Comparison of ENCODE assay signal across 26 mouse cellular contexts in the genomic region with DNA sequence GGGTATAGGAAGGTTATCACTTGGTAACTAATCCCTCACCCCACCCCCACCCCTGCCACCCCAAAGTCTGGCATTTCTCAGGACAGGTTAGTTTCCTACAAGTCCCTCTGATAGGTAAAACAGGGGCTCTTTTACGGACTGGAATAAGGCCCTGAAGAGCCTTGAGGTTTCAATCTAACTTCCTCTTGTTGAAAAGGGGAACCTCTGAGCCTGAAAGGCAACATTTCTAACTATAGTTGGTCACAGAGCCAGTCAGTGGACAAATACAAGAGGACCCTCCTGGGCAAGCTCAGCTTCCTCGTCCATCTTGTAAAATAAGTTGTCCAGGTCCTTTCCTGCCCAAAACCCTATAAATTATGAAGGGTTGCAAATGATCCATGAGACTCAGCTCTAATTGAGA. TPM values are rescaled to one million over a fixed set of nuclear protein-coding genes. Genes with fewer than 3 reads are reported as not detected.
DNase-seq lines count a peak whose midpoint lies in the region; ATAC-seq and TF ChIP-seq lines count a peak whose summit lies in the region.
"Had no signal": no experiment of that assay in that cellular context is flagged by ENCODE, and none has a peak within 500 bp of the region (broad histone marks: within the 10 kb centered on the region; RNA-seq: fewer than 3 reads in every experiment).

No protein-coding gene starts in this region.

- H3K4me2 ChIP-seq in liver, embryonic 16.5 days (ENCODE audit: low read depth, low read length): no peak overlapping the region
- H3K4me2 ChIP-seq: embryonic facial prominence, embryonic 12.5 days; forebrain, embryonic 13.5 days; midbrain, embryonic 13.5 days had no signal

- no peak for TF ChIP-seq RAD21 in MEL (IDR thresholded peaks at IDR 0.05; ENCODE audit: low read depth, low read length)

- WGBS in liver, embryonic 16.5 days (ENCODE audit: insufficient replicate concordance): 17% methylated on average over 2 of the region's 2 CpGs
- WGBS in heart, adult 2 months: 91% methylated on average over 2 of the region's 2 CpGs

- TF ChIP-seq CTCF in MEL (IDR thresholded peaks at IDR 0.05 in 2 of 3, conservative IDR thresholded peaks at IDR 0.05 in 1 of 3; ENCODE audit: control insufficient read depth in 1 of 3, insufficient read depth in 1 of 3, low read depth in 2 of 3, low read length in 3 of 3, poor library complexity in 1 of 3, severe bottlenecking in 1 of 3): no peak
- TF ChIP-seq CTCF in heart, adult 2 months (IDR thresholded peaks at IDR 0.05): no peak

- no peaks in the 10 kb centered on the region for H3K9me3 ChIP-seq in liver, embryonic 16.5 days (replicated peaks; ENCODE audit: control insufficient read depth, low read length)
- H3K9me3 ChIP-seq in MEL (replicated peaks; ENCODE audit: insufficient read depth, low read length): no peaks in the 10 kb centered on the region
- H3K9me3 ChIP-seq: embryonic facial prominence, embryonic 12.5 days; forebrain, embryonic 13.5 days; hindbrain, embryonic 10.5 days; midbrain, embryonic 13.5 days had no signal

- intact Hi-C loops in heart, adult 2 months (cut with DNase I): no loop called here

- DNase-seq in liver: no peak
- peak; percentile 40 for DNase-seq in 416B (ENCODE audit: low read depth)
- peak; percentile 13 for DNase-seq in MEL (ENCODE audit: low read depth, low spot score)
- DNase-seq in urinary bladder, adult 18-20 months (ENCODE audit: low spot score in 2 of 2): no peak
- DNase-seq in heart, adult 2 months: no peak
- no peak for DNase-seq in kidney, adult 9 months
- DNase-seq: adrenal gland, postnatal 14 days; cerebellum, adult 11-12 months; cerebellum, postnatal 25 days; gastrocnemius, postnatal 25 days; layer of hippocampus, postnatal 36 days; lung, postnatal 4 days; right cerebral cortex, postnatal 14 days; thymus, postnatal 14 days had no signal

- no peak for TF ChIP-seq EP300 in MEL (IDR thresholded peaks at IDR 0.05; ENCODE audit: low read depth in 1 of 2, low read length in 2 of 2)
- no peak for TF ChIP-seq EP300 in heart, adult 2 months (IDR thresholded peaks at IDR 0.05; ENCODE audit: insufficient read depth, low read depth, low read length)

- TF ChIP-seq POLR2A in MEL (IDR thresholded peaks at IDR 0.05; ENCODE audit: control insufficient read depth in 1 of 2, insufficient read depth in 1 of 2, low read depth in 1 of 2, low read length in 2 of 2, poor library complexity in 1 of 2): no peak
- TF ChIP-seq POLR2A in heart, adult 2 months (IDR thresholded peaks at IDR 0.05; ENCODE audit: insufficient read depth, low read depth, low read length): no peak

- H3K4me1 ChIP-seq in liver, embryonic 16.5 days (ENCODE audit: control insufficient read depth, low read depth, low read length): no peaks in the 10 kb centered on the region; the same call in 1 of the 2 replicates
- H3K4me1 ChIP-seq in MEL (ENCODE audit: control insufficient read depth in 1 of 2, insufficient read depth in 2 of 2, low read length in 2 of 2): no peaks in the 10 kb centered on the region
- peaks cover 3% of the 10 kb centered on the region; the same call in 1 of the 2 replicates for H3K4me1 ChIP-seq in heart, adult 2 months (ENCODE audit: control insufficient read depth, insufficient read depth, low read length)
- H3K4me1 ChIP-seq: embryonic facial prominence, embryonic 12.5 days; forebrain, embryonic 13.5 days; hindbrain, embryonic 10.5 days; midbrain, embryonic 13.5 days had no signal

- no peak for ATAC-seq in liver, embryonic 16.5 days (ENCODE audit: low read depth)
- ATAC-seq in hematopoietic stem cell, adult 5-6 weeks (replicated peaks in 1 of 2; ENCODE audit: insufficient read depth in 1 of 2, low FRiP score in 2 of 2, low TSS enrichment in 1 of 2, low read depth in 1 of 2, poor library complexity in 2 of 2, severe bottlenecking in 2 of 2): peak; percentile 61 to 78
- ATAC-seq: activated CD4-positive, CD25-positive, alpha-beta regulatory T cell, adult 4 months; forebrain, embryonic 13.5 days; hindbrain, postnatal 0 days; intestine, postnatal 0 days; midbrain, embryonic 13.5 days had no signal

- no peak overlapping the region for H3K4me3 ChIP-seq in liver, embryonic 16.5 days (ENCODE audit: low read depth, low read length)
- no peak overlapping the region for H3K4me3 ChIP-seq in MEL (ENCODE audit: control insufficient read depth in 1 of 2, insufficient read depth in 1 of 2, low read depth in 2 of 2, low read length in 2 of 2)
- no peak overlapping the region for H3K4me3 ChIP-seq in heart, adult 2 months
- H3K4me3 ChIP-seq: embryonic facial prominence, embryonic 12.5 days; erythroblast, embryonic 14.5 days; forebrain, embryonic 13.5 days; hindbrain, embryonic 10.5 days; midbrain, embryonic 13.5 days; myocyte had no signal

- H3K79me2 ChIP-seq in MEL (ENCODE audit: control insufficient read depth, insufficient read depth, low read length, poor library complexity): no peaks in the 10 kb centered on the region
- no peaks in the 10 kb centered on the region for H3K79me2 ChIP-seq in heart, adult 2 months (replicated peaks; ENCODE audit: control insufficient read depth, insufficient read depth, low read length)

- no peaks in the 10 kb centered on the region for H3K36me3 ChIP-seq in liver, embryonic 16.5 days (ENCODE audit: control insufficient read depth, insufficient read depth)
- H3K36me3 ChIP-seq in MEL (ENCODE audit: control insufficient read depth in 1 of 2, insufficient read depth in 2 of 2, low read length in 2 of 2): no peaks in the 10 kb centered on the region
- no peaks in the 10 kb centered on the region for H3K36me3 ChIP-seq in heart, adult 2 months (ENCODE audit: control insufficient read depth, insufficient read depth, low read length)
- H3K36me3 ChIP-seq: embryonic facial prominence, embryonic 12.5 days; hindbrain, embryonic 10.5 days; midbrain, embryonic 13.5 days had no signal

- H3K27ac ChIP-seq in liver, embryonic 16.5 days (ENCODE audit: low read length): peak overlapping the region; percentile 0; the same call in 1 of the 2 replicates
- no peak overlapping the region for H3K27ac ChIP-seq in MEL (ENCODE audit: control insufficient read depth, low read depth, low read length)
- no peak overlapping the region for H3K27ac ChIP-seq in heart, adult 2 months
- H3K27ac ChIP-seq: embryonic facial prominence, embryonic 12.5 days; forebrain, embryonic 13.5 days; hindbrain, embryonic 10.5 days; hindbrain, postnatal 0 days; kidney, postnatal 0 days; midbrain, embryonic 13.5 days had no signal

- no peak overlapping the region for H3K9ac ChIP-seq in liver, embryonic 16.5 days (ENCODE audit: low read depth, low read length)
- no peak overlapping the region for H3K9ac ChIP-seq in MEL (ENCODE audit: control insufficient read depth, low read depth, low read length, poor library complexity, severe bottlenecking)
- no peak overlapping the region for H3K9ac ChIP-seq in heart, adult 2 months (ENCODE audit: low read depth, low read length)
- H3K9ac ChIP-seq: embryonic facial prominence, embryonic 12.5 days; forebrain, embryonic 13.5 days; midbrain, embryonic 13.5 days had no signal

- no peaks in the 10 kb centered on the region for H3K27me3 ChIP-seq in liver, embryonic 16.5 days (ENCODE audit: control insufficient read depth, insufficient read depth, low read depth, low read length)
- H3K27me3 ChIP-seq in MEL (ENCODE audit: control insufficient read depth in 1 of 2, insufficient read depth in 2 of 2, low read length in 2 of 2): peaks cover 0 to 3% of the 10 kb centered on the region in 2 experiments; a peak in 1 of 4 replicates
- no peaks in the 10 kb centered on the region for H3K27me3 ChIP-seq in heart, adult 2 months (ENCODE audit: control insufficient read depth, insufficient read depth, low read length)
- H3K27me3 ChIP-seq: embryonic facial prominence, embryonic 12.5 days; forebrain, embryonic 13.5 days; midbrain, embryonic 13.5 days had no signal

TF ChIP-seq in MEL, 35 proteins besides CTCF, POLR2A, EP300 and RAD21:
- TF ChIP-seq GABPA (IDR thresholded peaks at IDR 0.05; ENCODE audit: low read depth, low read length): no peak
- TF ChIP-seq CHD1 (IDR thresholded peaks at IDR 0.05; ENCODE audit: low read depth, low read length): no peak
- no peak for TF ChIP-seq TAL1 (IDR thresholded peaks at IDR 0.05; ENCODE audit: low read length)
- TF ChIP-seq USF1 (IDR thresholded peaks at IDR 0.05; ENCODE audit: low read depth, low read length): no peak
- TF ChIP-seq TCF12 (IDR thresholded peaks at IDR 0.05; ENCODE audit: low read depth, low read length): no peak
- TF ChIP-seq SMC3 (IDR thresholded peaks at IDR 0.05; ENCODE audit: low read depth, low read length): no peak
- no peak for TF ChIP-seq ZC3H11A (IDR thresholded peaks at IDR 0.05; ENCODE audit: low read depth, low read length)
- no peak for TF ChIP-seq POLR2AphosphoS2 (IDR thresholded peaks at IDR 0.05; ENCODE audit: low read length)

RNA-seq across cellular contexts. Expression of a gene that starts 11.5 kb away (rescaled TPM):
- 13.6 and 16.6 TPM in 2 replicates for polyA plus RNA-seq in liver, embryonic 16.5 days (2015; fragmentation: Nextera tagmentation; extraction: Ambion mirVana)
- total RNA-seq in MEL (2012; rRNA removed): not detected in 2 replicates
- not detected for polyA plus RNA-seq in MEL (2012; ENCODE audit: insufficient read depth in 1 of 2, insufficient read length in 2 of 2, low read depth in 1 of 2, low replicate concordance in 2 of 2, missing spikeins in 1 of 2)
- 4.5 and 18.8 TPM in 2 replicates for total RNA-seq in hematopoietic stem cell, adult 5-6 weeks (2017)
- 1 to 10 TPM; 2.1 to 2.5 TPM for total RNA-seq in heart, adult 2 months (2021)
- 4.0 and 4.5 TPM in 2 replicates for polyA plus RNA-seq in heart, adult 2 months (2012; rRNA removed)
- polyA plus RNA-seq: erythroblast, embryonic 14.5 days; myocyte had no signal

Comparison
In these comparisons a context has a peak if more than half of its experiments do, and no peak if none do; other contexts are left out.
1. DNase-seq: peak in 416B (single experiment) and MEL (single experiment); none in liver (single experiment), urinary bladder, adult 18-20 months (0 of 2), heart, adult 2 months (0 of 2) and kidney, adult 9 months (single experiment).